Mouse (Mus musculus) lung, postnatal 14 days (tissue): ENCODE measurements around the gene Art3.

Source experiments
- DNase-seq: peaks from one replicate; pipeline ENCODE4 v3.0.0; 2021

Gene Art3

GRCm38 (mm10) chr5:92331635-92332338, at the start of gene Art3:
Art3 (plus strand) TSS chr5:92331827.
- no peak for DNase-seq

- DNase-seq, result peak; percentile 15
Observed at GRCm38 (mm10) chr5:92282571-92282970, 49.1 kb upstream of the Art3 start.

DNA sequence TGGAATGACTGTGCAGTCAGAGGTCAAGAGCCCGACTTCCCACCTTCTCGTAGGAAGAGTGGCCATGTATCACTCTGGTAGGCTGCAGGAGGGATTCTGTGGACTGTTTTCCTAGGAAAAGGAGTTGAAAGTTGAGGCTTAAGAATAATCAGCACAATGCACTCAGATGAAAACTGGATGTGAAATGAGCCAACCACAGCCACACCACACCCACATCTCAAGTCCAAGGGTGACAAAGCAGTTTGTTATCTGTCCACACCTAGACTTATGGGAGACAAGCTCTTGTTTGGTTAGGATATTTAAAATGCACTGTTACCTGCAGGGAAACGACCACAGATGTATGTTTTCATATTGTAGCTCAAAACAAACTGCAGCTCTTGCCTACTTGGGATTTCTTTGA, 48.5 kb upstream of the Art3 start:
- no peak for DNase-seq

DNA sequence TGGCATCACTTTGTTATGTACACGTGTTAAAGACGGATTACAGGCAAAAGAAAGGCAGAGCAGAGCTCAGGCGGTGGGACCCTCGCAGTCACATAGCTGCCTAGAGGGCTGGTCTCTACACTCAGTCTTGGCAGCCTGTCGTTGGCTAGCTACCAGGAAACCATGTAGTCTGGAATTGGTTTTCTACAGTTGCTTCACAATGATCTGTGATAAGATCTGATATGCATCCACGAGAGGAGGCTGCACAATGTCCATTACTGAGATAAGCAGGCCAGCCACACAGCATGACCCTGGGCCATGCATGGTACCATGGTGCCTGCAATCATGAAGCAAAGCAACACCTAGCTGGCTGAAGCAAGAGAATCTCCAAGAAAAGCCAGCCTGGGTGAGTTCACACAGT, 43.8 kb upstream of the Art3 start:
- DNase-seq, result no peak

GRCm38 (mm10) chr5:92291652-92292414, 39.8 kb upstream of the Art3 start:
- DNase-seq, result no peak

- DNase-seq, result no peak
Observed at GRCm38 (mm10) chr5:92294525-92294924, 37.1 kb upstream of the Art3 start.

DNA sequence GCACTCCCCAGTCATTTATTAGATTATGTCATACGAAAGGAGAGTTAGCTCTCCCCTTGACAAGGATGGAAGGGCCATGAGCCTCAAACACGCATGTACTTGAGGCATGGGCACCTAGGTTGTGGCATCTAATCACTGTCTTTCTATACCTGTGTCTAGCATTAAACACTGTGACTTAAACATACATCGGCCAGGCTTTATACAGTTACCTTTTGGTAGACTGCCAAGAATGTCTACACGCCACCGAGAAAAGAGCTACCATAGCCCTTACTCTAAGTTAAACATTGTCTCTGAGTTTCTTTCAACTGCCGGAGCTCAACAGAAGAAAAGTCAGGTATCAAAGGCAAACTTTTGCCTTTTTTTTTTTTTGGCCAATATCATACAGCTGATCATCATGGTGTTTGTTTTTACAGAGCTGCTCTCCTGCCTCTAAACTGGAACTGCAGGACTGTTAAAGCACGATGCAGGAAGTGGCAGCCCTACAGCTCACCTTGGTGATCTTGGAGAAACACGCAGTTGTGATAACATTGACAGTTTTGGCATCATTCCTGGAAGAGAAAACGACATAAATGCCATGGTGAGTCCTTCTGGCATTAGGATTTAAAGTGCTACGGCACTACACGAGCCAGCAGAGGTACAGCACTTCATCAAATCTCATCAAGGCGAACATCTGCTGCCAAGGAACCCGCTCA, 29.3 kb upstream of the Art3 start:
- DNase-seq, result no peak

GRCm38 (mm10) chr5:92304291-92304690, 27.3 kb upstream of the Art3 start:
- no peak for DNase-seq

DNA sequence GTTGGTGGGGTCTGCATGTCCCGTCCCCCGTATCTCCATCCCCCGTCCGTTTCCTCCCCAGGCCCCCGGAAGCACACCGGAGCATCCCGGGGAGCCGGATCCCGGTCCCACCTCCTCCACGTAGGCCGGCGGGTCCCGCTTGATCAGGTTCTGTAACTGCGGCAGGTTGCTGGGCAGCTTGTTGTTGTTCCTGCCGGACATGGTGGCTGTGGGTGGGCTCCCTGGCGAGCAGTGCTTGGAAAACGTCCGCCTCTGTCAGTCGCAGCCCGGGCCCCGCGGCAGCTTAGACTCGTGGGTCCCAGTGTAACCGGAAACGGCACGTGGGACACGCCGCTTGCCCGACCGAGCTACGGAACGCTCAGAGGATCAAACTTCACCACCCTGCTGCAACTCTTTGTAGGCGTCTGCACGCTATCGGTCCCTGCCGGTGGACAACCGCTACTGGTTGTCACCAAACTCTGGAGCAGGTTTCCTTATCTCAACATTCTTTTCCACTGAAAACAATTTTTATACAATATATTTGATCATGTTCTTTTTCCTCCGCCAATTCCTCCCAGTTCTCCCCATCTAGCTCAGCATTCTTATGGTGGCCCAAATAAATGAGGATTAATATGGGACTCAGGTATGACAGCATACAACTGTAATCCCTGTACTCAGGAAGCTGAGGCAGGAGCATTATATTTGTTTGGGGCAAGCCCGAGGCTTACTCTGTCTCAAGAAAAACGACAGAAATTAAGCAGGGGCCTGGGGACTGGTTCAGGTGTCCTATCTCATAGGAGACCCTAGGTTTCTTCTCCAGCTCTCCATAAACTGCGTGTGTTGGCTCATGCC, 21.7 kb upstream of the Art3 start, which contains the start of gene Sdad1:
TSS of gene Sdad1 (minus strand) at position 799 of the 831 bp plus-strand sequence.
- peak; percentile 91 for DNase-seq

GRCm38 (mm10) chr5:92312046-92312715, 19.4 kb upstream of the Art3 start:
- peak; percentile 94 for DNase-seq

DNA sequence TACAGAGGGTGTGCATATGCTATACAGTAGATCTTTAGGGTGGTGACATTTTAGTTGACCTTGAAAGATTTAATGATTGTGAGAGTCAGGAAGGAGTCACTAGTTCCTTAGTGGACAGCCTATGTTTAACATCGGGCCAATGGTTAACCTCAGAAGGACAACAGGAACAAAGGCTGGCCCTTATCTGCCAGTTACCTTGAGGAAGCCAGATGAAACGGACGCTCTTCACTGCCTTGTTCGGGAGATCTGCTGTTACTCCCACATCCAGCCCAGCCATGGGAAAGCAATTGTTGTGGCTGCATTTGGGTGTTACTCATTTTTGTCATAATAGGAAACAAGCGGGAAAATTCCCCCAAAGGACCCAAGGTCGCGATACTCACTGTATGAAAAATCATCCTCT, 17.9 kb upstream of the Art3 start:
- DNase-seq, result no peak

GRCm38 (mm10) chr5:92318119-92318518, 13.5 kb upstream of the Art3 start:
- DNase-seq, result no peak

- DNase-seq, result no peak
Observed at GRCm38 (mm10) chr5:92318596-92318995, 13.0 kb upstream of the Art3 start.

GRCm38 (mm10) chr5:92321631-92322400, 9.8 kb upstream of the Art3 start:
- DNase-seq, result no peak

DNA sequence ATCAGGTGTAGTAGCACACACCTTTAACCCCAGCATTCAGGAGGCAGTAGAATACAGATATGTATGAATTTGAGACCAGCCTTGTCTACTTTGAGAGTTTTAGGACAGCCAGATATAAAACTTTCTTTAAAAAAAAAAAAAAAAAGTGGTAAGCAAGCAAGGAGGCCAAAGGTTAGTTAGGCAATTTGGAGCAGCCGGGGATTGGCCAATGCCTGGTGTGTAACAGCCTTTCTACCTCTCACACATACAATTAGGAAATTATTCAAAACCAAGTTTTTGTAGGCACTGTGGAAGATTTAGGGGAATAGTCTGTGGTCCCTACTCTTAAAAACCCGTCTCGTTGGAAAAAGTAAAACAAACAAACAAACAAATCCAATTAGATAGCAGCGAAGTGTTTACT, 9.0 kb upstream of the Art3 start:
- peak; percentile 21 for DNase-seq

GRCm38 (mm10) chr5:92323264-92323663, 8.4 kb upstream of the Art3 start:
- peak; percentile 61 for DNase-seq

- DNase-seq, result no peak
Observed at GRCm38 (mm10) chr5:92327367-92327766, 4.3 kb upstream of the Art3 start.

DNA sequence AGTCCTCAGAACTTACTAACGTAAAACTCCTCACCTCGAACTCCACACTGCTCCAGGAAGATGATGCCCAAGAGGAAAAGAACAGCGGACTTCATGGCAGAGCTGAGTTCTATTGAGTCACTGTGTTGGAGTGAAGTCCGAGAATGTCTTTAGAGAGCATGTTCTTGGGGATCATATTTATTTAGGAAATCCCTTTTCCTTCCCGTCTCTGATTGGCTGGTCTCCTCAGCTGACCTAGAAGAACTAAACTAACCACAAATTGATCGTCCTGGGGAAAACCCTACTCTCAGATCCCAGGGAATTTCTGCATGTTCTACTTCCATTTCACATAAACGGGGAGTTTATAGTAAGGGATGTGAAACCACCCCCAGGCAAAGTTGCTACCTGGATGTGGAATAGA, 3.7 kb upstream of the Art3 start, which contains the start of gene Cxcl9:
TSS of gene Cxcl9 (minus strand) at position 151 of the 400 bp plus-strand sequence.
- DNase-seq, result no peak

GRCm38 (mm10) chr5:92331122-92331521, 505 bp upstream of the Art3 start:
- DNase-seq, result no peak

- DNase-seq, result peak; percentile 41
Observed at GRCm38 (mm10) chr5:92332359-92332840, 773 bp downstream of the Art3 start.

- no peak for DNase-seq
Observed at GRCm38 (mm10) chr5:92336743-92337142, 5.1 kb downstream of the Art3 start.
